Mouse (Mus musculus): ENCODE measurements at regions not wholly inside any gene's neighbourhood (a gene's known extent, or its start where the extent isn't known, plus 50 kb on each side); places are given as distances from the start of the nearest gene placed in this dataset.

DNA sequence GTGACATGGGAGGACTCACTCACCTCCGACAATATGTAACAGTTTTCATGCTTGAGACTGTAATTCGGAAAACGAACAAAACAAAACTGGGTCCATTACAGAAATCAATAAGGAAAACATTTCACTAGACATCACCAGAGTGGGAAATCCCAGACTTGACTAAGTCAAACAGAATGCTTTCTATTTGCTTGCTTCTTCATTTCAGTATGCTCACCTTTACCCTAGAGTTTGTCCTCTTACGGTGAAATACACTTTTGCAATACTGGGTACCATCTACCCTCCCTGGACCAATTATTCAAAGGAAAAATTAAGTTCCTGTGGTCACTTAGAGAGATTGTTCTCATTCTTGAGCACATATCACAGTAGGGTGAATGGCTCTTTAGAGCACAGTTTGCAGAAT lies 613.4 kb upstream of the 4930412O13Rik start:
- Histone ChIP-seq H3K4me2 (ENCODE audit: low read depth, low read length) (peak overlapping the region; percentile 18; the same call in 1 of the 2 replicates), H3K4me1 (ENCODE audit: insufficient read depth) (no peaks in the 10 kb centered on the region), H3K9me3 (ENCODE audit: low read length) (no peaks in the 10 kb centered on the region), H3K9ac (replicated peaks) (no peak overlapping the region), H3K27me3 (ENCODE audit: insufficient read depth, low read length) (no peaks in the 10 kb centered on the region), H3K27ac (ENCODE audit: low read depth) (peak overlapping the region; percentile 62), H3K36me3 (replicated peaks; ENCODE audit: insufficient read depth, low read length) (no peaks in the 10 kb centered on the region), H3K4me3 (ENCODE audit: low read depth, low read length) (no peak overlapping the region)
- ATAC-seq (peak; percentile 96), DNase-seq (no peak)
- TF ChIP-seq EP300 (IDR thresholded peaks at IDR 0.05; ENCODE audit: low read depth) (no peak), CTCF (IDR thresholded peaks at IDR 0.05; ENCODE audit: low read depth) (no peak)
- 69% methylated on average over 4 of the region's 4 CpGs for WGBS (ENCODE audit: insufficient replicate concordance)

- Histone ChIP-seq H3K36me3 (replicated peaks; ENCODE audit: insufficient read depth, low read length) (no peaks in the 10 kb centered on the region), H3K4me2 (ENCODE audit: low read depth, low read length) (no peak overlapping the region), H3K4me3 (ENCODE audit: low read depth, low read length) (no peak overlapping the region), H3K9ac (replicated peaks) (no peak overlapping the region), H3K9me3 (ENCODE audit: low read length) (no peaks in the 10 kb centered on the region), H3K4me1 (ENCODE audit: insufficient read depth) (no peaks in the 10 kb centered on the region), H3K27ac (ENCODE audit: low read depth) (no peak overlapping the region), H3K27me3 (ENCODE audit: insufficient read depth, low read length) (no peaks in the 10 kb centered on the region)
- TF ChIP-seq EP300 (IDR thresholded peaks at IDR 0.05; ENCODE audit: low read depth): no peak
- DNase-seq (no peak), ATAC-seq (no peak)
- 67% methylated on average over 2 of the region's 2 CpGs for WGBS (ENCODE audit: insufficient replicate concordance)
Measured at GRCm38 (mm10) chr2:9283441-9283840, 597.6 kb upstream of the 4930412O13Rik start.

GRCm38 (mm10) chr2:9285800-9286199 lies 595.3 kb upstream of the 4930412O13Rik start:
- Histone ChIP-seq H3K27me3 (ENCODE audit: insufficient read depth, low read length) (no peaks in the 10 kb centered on the region), H3K36me3 (replicated peaks; ENCODE audit: insufficient read depth, low read length) (no peaks in the 10 kb centered on the region), H3K9ac (replicated peaks) (no peak overlapping the region), H3K4me2 (ENCODE audit: low read depth, low read length) (no peak overlapping the region), H3K4me3 (ENCODE audit: low read depth, low read length) (no peak overlapping the region), H3K9me3 (ENCODE audit: low read length) (no peaks in the 10 kb centered on the region), H3K4me1 (ENCODE audit: insufficient read depth) (no peaks in the 10 kb centered on the region), H3K27ac (ENCODE audit: low read depth) (no peak overlapping the region)
- 75% methylated on average over 8 of the region's 8 CpGs for WGBS (ENCODE audit: insufficient replicate concordance)
- ATAC-seq (no peak), DNase-seq (no peak)
- TF ChIP-seq CTCF (IDR thresholded peaks at IDR 0.05; ENCODE audit: low read depth): no peak

DNA sequence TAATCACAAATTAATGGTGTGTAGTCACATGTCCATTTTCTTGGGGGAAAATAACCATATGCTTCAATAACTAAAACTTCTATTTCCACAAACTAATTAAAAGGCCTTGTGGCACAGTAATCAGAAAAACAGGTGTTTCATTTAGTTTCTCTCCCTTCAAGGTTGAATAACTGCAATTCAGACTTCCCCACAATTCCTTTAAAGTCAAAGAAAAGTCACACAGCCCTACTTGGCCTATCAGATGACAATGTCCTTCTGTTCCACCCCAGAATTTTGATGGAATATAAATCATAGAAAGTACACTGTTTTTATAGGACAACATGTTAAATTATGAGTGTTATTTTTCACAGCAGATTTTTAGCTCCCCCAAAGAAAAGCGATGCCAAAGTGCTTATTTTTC lies 594.0 kb upstream of the 4930412O13Rik start:
- no peak for DNase-seq
- Histone ChIP-seq H3K4me1 (ENCODE audit: insufficient read depth) (no peaks in the 10 kb centered on the region), H3K4me3 (ENCODE audit: low read depth, low read length) (no peak overlapping the region), H3K27me3 (ENCODE audit: insufficient read depth, low read length) (no peaks in the 10 kb centered on the region), H3K27ac (ENCODE audit: low read depth) (no peak overlapping the region), H3K9ac (replicated peaks) (no peak overlapping the region), H3K9me3 (ENCODE audit: low read length) (no peaks in the 10 kb centered on the region), H3K4me2 (ENCODE audit: low read depth, low read length) (no peak overlapping the region), H3K36me3 (replicated peaks; ENCODE audit: insufficient read depth, low read length) (no peaks in the 10 kb centered on the region)
- WGBS (ENCODE audit: insufficient replicate concordance): 86% methylated on average over 1 of the region's 1 CpGs
- TF ChIP-seq EP300 (IDR thresholded peaks at IDR 0.05; ENCODE audit: low read depth) (no peak), CTCF (IDR thresholded peaks at IDR 0.05; ENCODE audit: low read depth) (no peak)
- ATAC-seq: no peak

- no peak for DNase-seq
- TF ChIP-seq CTCF (IDR thresholded peaks at IDR 0.05; ENCODE audit: low read depth) (no peak), EP300 (IDR thresholded peaks at IDR 0.05; ENCODE audit: low read depth) (no peak)
- 75% methylated on average over 6 of the region's 6 CpGs for WGBS (ENCODE audit: insufficient replicate concordance)
Measured at GRCm38 (mm10) chr2:9287623-9288022, 593.4 kb upstream of the 4930412O13Rik start.

DNA sequence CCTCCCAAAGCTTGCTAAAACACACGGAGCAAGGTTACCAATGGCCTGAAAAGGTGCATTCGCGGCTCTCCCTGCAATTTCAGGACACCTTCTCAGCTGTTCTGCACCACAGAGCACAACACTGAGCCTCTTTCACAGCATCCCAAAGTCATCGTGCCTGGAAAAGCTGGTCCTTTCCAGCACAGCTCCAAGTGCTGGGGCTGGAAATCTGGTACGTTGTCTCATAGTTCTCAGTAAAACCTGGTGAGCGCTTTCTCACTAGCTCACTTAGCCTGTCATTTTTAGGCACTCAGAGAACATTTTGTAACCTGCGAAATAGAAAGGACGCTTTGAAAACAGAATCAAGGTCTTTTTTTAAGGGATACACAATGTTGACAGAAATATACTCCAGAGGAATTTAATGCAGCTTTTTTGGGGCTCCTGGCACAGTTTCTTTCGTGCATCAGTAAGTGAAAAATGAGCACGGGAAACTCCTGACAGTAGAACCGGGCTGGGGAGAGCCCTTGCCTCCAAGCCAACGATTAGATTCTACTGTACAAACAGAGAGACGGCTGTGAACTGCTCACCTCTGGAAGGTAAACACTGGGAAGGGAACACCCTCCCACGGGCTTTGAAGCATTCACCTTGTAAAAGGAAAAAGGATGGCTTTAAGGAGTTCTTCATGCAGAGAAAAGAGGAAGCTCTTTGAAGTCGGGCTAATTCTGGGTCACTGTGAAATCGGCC lies 549.3 kb upstream of the 4930412O13Rik start:
- no peak for DNase-seq
- no peak overlapping the region for H3K27ac ChIP-seq (ENCODE audit: low read depth)
- 47% methylated on average over 16 of the region's 16 CpGs for WGBS (ENCODE audit: insufficient replicate concordance)
- H3K4me3 ChIP-seq (ENCODE audit: low read depth, low read length): no peak overlapping the region
- H3K9me3 ChIP-seq (ENCODE audit: low read length): no peaks in the 10 kb centered on the region
- H3K4me1 ChIP-seq (ENCODE audit: insufficient read depth): no peaks in the 10 kb centered on the region
- H3K36me3 ChIP-seq (replicated peaks; ENCODE audit: insufficient read depth, low read length): no peaks in the 10 kb centered on the region
- TF ChIP-seq EP300 (IDR thresholded peaks at IDR 0.05; ENCODE audit: low read depth): no peak
- no peak for TF ChIP-seq CTCF (IDR thresholded peaks at IDR 0.05; ENCODE audit: low read depth)
- no peak overlapping the region for H3K4me2 ChIP-seq (ENCODE audit: low read depth, low read length)
- H3K27me3 ChIP-seq (ENCODE audit: insufficient read depth, low read length): no peaks in the 10 kb centered on the region
- H3K9ac ChIP-seq (replicated peaks): no peak overlapping the region
- ATAC-seq: no peak

More at GRCm38 (mm10) chr2:9287623-9288022, 593.4 kb upstream of the 4930412O13Rik start:
- Histone ChIP-seq H3K4me1 (ENCODE audit: insufficient read depth) (no peaks in the 10 kb centered on the region), H3K36me3 (replicated peaks; ENCODE audit: insufficient read depth, low read length) (no peaks in the 10 kb centered on the region), H3K4me2 (ENCODE audit: low read depth, low read length) (no peak overlapping the region), H3K27ac (ENCODE audit: low read depth) (no peak overlapping the region), H3K9ac (replicated peaks) (no peak overlapping the region), H3K27me3 (ENCODE audit: insufficient read depth, low read length) (no peaks in the 10 kb centered on the region), H3K9me3 (ENCODE audit: low read length) (no peaks in the 10 kb centered on the region), H3K4me3 (ENCODE audit: low read depth, low read length) (no peak overlapping the region)
- no peak for ATAC-seq
